Mouse (Mus musculus) CH12.LX (cell line): ENCODE data around the gene Syngap1.

Experiments
- BHLHE40 ChIP-seq: IDR thresholded peaks from 2 replicates; pipeline ENCODE4 v1.6.1; 2011; ENCODE audit warnings: mild to moderate bottlenecking, low read depth, low read length, improper control_type of control experiment
- CTCF ChIP-seq, 2 experiments: IDR thresholded peaks in 1 of 2; conservative IDR thresholded peaks in 1 of 2; 2 replicates each; pipeline ENCODE4 v1.5.1; 2011 to 2012; ENCODE audit warnings: low read depth in 2 of 2, low read length in 2 of 2, improper control_type of control experiment in 1 of 2, inconsistent platforms in 1 of 2, mild to moderate bottlenecking in 1 of 2, moderate library complexity in 1 of 2
- EP300 ChIP-seq: IDR thresholded peaks from 2 replicates; pipeline ENCODE4 v1.6.1; 2011; ENCODE audit warnings: low read length, improper control_type of control experiment
- MAFK ChIP-seq: IDR thresholded peaks from 2 replicates; pipeline ENCODE4 v1.6.1; 2011; ENCODE audit warnings: low read length, improper control_type of control experiment; ENCODE audit not compliant: insufficient replicate concordance
- MXI1 ChIP-seq: IDR thresholded peaks from 2 replicates; pipeline ENCODE4 v1.6.1; 2011; ENCODE audit warnings: mild to moderate bottlenecking, low read depth, low read length, improper control_type of control experiment
- POLR2A ChIP-seq: IDR thresholded peaks from 2 replicates; pipeline ENCODE4 v1.6.1; 2011; ENCODE audit warnings: low read depth, mild to moderate bottlenecking, improper control_type of control experiment, low read length
- SIN3A ChIP-seq: IDR thresholded peaks from 2 replicates; pipeline ENCODE4 v1.6.1; 2012; ENCODE audit warnings: low read length, improper control_type of control experiment, inconsistent platforms
- TCF12 ChIP-seq: IDR thresholded peaks from 2 replicates; pipeline ENCODE4 v1.6.1; 2014; ENCODE audit warnings: low read depth, mild to moderate bottlenecking, inconsistent platforms, low read length, improper control_type of control experiment
- UBTF ChIP-seq: IDR thresholded peaks from 2 replicates; pipeline ENCODE4 v1.6.1; 2012; ENCODE audit warnings: low read depth, mild to moderate bottlenecking, inconsistent platforms, low read length, improper control_type of control experiment, moderate library complexity
- USF1 ChIP-seq: IDR thresholded peaks from 2 replicates; pipeline ENCODE4 v1.6.1; 2014; ENCODE audit warnings: low read depth, mild to moderate bottlenecking, inconsistent platforms, low read length, improper control_type of control experiment

- TF ChIP-seq SIN3A = no peak
- no peak for TF ChIP-seq EP300
- TF ChIP-seq CTCF (conservative IDR thresholded peaks at IDR 0.05 in 1 of 2, IDR thresholded peaks at IDR 0.05 in 1 of 2; ENCODE audit: low read depth in 2 of 2, low read length in 2 of 2) = no peak
- TF ChIP-seq MAFK = no peak
- TF ChIP-seq USF1 = no peak
- TF ChIP-seq POLR2A = no peak
- TF ChIP-seq UBTF = no peak
- no peak for TF ChIP-seq BHLHE40
- TF ChIP-seq MXI1 = no peak
- no peak for TF ChIP-seq TCF12
These were observed 38.4 kb downstream of the Syngap1 start for GRCm38 (mm10) chr17:26979426-26979825.
